Mouse (Mus musculus) small intestine, adult 2 months (tissue): Measurements from ENCODE around the gene Magi1. TPM values are rescaled to one million over a fixed set of nuclear protein-coding genes. Genes with fewer than 3 reads are reported as not detected.

ENCODE experiments used
- H3K27ac ChIP-seq: fragments of 200-500 bp; 2 replicates; pipeline ENCODE4 v1.5.1; 2012; ENCODE audit warnings: low read depth, low read length, control low read depth, inconsistent platforms; ENCODE audit not compliant: insufficient read depth
- H3K27me3 ChIP-seq: fragments of 200-500 bp; 2 replicates; pipeline ENCODE4 v1.6.1; 2012; ENCODE audit warnings: mild to moderate bottlenecking, moderate library complexity, low read length, inconsistent platforms; ENCODE audit not compliant: control insufficient read depth, insufficient read depth
- H3K36me3 ChIP-seq: fragments of 200-500 bp; 2 replicates; pipeline ENCODE4 v1.6.1; 2012; ENCODE audit warnings: mild to moderate bottlenecking, low read length, control low read depth, inconsistent platforms; ENCODE audit not compliant: control insufficient read depth, insufficient read depth
- H3K4me1 ChIP-seq: fragments of 200-500 bp; 2 replicates; pipeline ENCODE4 v1.6.1; 2012; ENCODE audit warnings: low read length, inconsistent platforms, mixed read lengths; ENCODE audit not compliant: control insufficient read depth, insufficient read depth, insufficient read length
- H3K4me3 ChIP-seq: fragments of 200-500 bp; 2 replicates; pipeline ENCODE4 v1.5.1; 2012; ENCODE audit warnings: low read depth, mild to moderate bottlenecking, control low read depth, inconsistent platforms, low read length, moderate library complexity
- CTCF ChIP-seq: fragments of 200-500 bp; IDR thresholded peaks from 2 replicates; pipeline ENCODE4 v1.5.1; 2012; ENCODE audit warnings: low read depth, mild to moderate bottlenecking, control low read depth, inconsistent platforms, low read length, moderate library complexity, mixed read lengths; ENCODE audit not compliant: insufficient replicate concordance, insufficient read length; ENCODE audit errors: extremely low read depth
- POLR2A ChIP-seq: fragments of 200-500 bp; IDR thresholded peaks from 2 replicates; pipeline ENCODE4 v1.6.1; 2012; ENCODE audit warnings: low read depth, mild to moderate bottlenecking, control low read depth, inconsistent platforms, low read length, moderate library complexity
- WGBS: fragments of 180-500 bp; shearing (Covaris S2); methylation state at CpG from one replicate; pipeline ENCODE4 v1.1.7; 2018; 5-methylcytosine and 5-hydroxymethylcytosine counted together
- polyA plus RNA-seq: library from polyadenylated mRNA; depleted of rRNA; stranded (reverse); fragments of >200 nt; gene quantifications from 2 replicates; pipeline ENCODE4 v1.2.3, GENCODE M21; 2012

The Magi1 gene
- polyA plus RNA-seq, 1 experiment, result 7.0 TPM

DNA sequence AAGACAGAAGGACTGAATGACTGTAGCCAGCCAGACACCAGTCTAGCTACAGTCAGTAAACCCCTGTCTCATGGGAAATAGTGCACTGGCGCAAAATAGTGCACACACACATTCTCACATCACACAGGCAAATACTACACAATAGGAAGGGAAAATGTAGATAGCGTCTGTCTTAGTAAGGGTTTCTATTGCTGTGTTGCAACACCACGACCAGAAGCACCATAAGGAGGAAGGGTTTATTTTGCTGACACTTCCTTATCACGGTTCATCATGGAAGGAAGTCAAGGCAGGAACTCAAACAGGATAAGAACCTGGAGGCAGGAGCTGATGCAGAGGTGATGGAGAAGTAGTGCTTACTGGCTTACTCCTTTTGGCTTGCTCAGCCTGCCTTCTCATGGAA is 14.5 kb downstream of the Magi1 start:
- TF ChIP-seq CTCF (no peak), POLR2A (no peak)
- Histone ChIP-seq H3K4me1 (no peaks in the 10 kb centered on the region; the same call in 1 of the 2 replicates), H3K27me3 (no peaks in the 10 kb centered on the region), H3K36me3 (no peaks in the 10 kb centered on the region), H3K27ac (no peak overlapping the region), H3K4me3 (no peak overlapping the region)
- 39% methylated on average over 4 of the region's 4 CpGs for WGBS

DNA sequence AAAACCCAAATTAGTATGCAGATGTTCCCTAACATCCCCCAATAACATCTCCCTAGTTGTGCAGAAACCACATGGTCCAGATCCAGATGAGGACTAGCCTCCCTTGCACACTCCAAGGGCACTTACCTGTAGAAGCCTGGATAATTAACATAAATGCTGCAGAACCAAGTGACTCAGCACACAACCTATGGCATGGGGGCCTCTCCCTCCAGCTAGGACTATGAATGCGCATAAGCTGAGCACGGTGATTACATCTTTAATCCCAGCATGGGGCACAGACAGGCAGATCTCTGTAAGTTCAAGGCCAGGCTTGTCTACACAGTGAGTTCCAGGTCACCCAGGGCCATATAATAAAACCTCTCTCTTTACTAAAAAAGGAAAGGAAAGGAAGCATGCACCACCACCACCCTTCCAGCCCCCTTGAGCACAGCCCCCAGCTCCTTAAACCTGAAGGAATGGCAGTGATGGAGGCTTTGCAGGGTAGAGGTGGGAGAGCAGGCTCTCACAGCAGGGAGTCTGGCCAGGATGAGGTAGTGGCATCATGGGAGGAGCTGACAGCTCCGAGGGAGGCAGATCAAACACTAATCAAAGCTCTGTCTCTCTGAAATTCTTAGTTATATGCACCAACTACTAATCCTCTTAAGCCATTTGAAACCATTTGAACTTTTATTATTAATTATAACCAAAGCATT is 18.3 kb downstream of the Magi1 start:
- TF ChIP-seq POLR2A (no peak), CTCF (no peak)
- Histone ChIP-seq H3K27ac (no peak overlapping the region), H3K27me3 (no peaks in the 10 kb centered on the region), H3K36me3 (no peaks in the 10 kb centered on the region), H3K4me3 (no peak overlapping the region), H3K4me1 (peaks cover 3% of the 10 kb centered on the region)
- 76% methylated on average over 3 of the region's 3 CpGs for WGBS

DNA sequence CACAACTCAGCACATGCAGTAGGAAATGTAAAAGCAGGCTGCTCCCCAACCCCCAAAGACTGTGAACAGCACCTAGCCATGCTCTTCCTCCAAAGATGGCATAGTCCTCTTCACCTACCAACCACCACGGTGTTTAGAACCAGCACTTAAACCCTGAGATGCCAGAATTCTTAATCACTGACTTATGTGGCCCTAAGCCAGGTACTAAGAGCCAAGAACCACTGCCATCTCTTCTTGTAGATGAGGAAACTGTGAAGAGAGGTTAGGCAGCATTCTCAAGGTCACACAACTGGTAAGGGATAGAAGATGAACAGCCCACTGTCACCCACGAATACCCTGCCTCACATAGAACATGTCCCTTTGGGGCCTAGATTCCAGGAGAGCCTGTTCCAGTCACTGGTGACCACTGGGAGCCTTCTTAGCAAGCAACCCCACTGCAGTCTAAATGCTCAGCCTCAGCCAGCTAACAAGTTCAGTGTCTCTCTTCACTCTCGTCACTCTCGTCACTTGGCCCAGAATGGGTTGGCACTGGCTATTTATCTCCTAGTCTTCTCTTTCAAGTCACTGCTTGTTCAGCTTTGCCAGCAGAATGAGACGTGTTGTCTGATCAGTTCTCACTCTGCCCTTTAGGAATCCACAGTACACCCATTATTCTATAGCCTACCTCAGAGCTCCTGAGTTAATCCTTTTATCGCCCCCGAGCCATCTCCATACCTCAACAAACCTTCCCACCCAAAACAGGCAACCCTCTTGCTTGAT is 19.4 kb downstream of the Magi1 start:
- H3K4me1 ChIP-seq, result peaks cover 3% of the 10 kb centered on the region
- no peak overlapping the region for H3K27ac ChIP-seq
- H3K4me3 ChIP-seq, result no peak overlapping the region
- no peaks in the 10 kb centered on the region for H3K27me3 ChIP-seq
- no peak for TF ChIP-seq POLR2A
- no peak for TF ChIP-seq CTCF
- H3K36me3 ChIP-seq, result no peaks in the 10 kb centered on the region
- WGBS, result 66% methylated on average over 7 of the region's 7 CpGs

DNA sequence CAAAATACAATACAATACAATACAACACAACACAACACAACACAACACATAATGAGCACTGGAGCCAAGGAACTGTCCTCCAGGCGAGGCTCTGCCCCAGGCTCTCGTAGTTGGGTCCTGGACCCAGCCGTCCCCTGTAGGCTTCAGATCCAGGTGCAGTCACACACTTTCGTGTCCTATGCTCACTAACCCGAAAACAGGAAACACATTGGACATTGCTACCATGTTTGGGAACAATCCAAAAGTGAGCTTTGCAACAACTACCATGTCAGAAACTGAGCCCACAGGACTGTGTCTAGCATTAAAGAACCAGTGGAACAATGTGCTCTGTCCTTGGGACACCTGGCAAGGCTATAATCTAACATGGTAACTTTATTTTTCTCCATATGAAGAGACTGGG is 22.9 kb downstream of the Magi1 start:
- no peaks in the 10 kb centered on the region for H3K27me3 ChIP-seq
- H3K4me3 ChIP-seq, result no peak overlapping the region
- no peaks in the 10 kb centered on the region for H3K36me3 ChIP-seq
- no peak overlapping the region for H3K27ac ChIP-seq
- H3K4me1 ChIP-seq, result peaks cover 12% of the 10 kb centered on the region
- WGBS, result 83% methylated on average over 5 of the region's 5 CpGs
- no peak for TF ChIP-seq POLR2A
- no peak for TF ChIP-seq CTCF

DNA sequence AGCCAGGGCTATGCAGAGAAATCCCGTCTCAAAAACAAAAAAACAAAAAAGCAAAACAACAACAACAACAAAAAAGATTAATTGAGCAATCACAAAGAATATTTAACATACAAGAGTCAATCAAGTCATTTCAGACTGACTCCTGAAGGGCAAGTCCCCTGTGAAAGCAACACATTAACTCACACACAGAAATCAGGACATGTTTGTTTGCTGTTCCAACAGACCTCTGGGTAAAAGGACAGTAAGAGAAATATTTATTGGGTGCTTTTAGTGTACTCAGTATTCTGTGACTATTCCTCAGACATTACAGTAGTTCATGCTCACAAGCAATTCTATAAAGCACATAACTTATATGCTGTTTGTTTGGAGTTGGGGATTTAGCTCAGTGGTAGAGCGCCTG is 23.7 kb downstream of the Magi1 start:
- H3K27me3 ChIP-seq, result no peaks in the 10 kb centered on the region
- WGBS, result 92% methylated on average over 2 of the region's 2 CpGs
- no peak overlapping the region for H3K27ac ChIP-seq
- no peaks in the 10 kb centered on the region for H3K36me3 ChIP-seq
- TF ChIP-seq POLR2A (no peak), CTCF (no peak)
- H3K4me3 ChIP-seq, result no peak overlapping the region
- H3K4me1 ChIP-seq, result peaks cover 12% of the 10 kb centered on the region

DNA sequence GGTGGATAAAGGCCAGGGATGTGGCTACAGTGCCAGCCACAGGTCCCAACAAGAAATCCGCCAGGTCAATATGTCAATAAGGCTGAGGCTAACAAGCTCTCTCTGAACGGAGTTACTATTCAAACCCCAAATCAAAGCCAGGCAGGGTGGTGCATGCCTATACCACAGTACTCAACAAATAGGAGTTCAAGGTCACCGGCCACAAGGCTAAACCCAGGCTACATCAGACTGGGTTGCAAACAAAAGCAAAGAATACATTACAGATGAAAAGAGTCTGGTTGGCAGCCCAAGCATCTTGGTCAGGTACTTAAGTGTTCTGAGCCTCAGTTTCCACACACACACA is 25.9 kb downstream of the Magi1 start:
- Histone ChIP-seq H3K27me3 (no peaks in the 10 kb centered on the region), H3K36me3 (no peaks in the 10 kb centered on the region), H3K4me3 (no peak overlapping the region), H3K27ac (no peak overlapping the region), H3K4me1 (peaks cover 9% of the 10 kb centered on the region; the same call in 1 of the 2 replicates)
- TF ChIP-seq CTCF (no peak), POLR2A (no peak)
- WGBS, result 70% methylated on average over 3 of the region's 3 CpGs

DNA sequence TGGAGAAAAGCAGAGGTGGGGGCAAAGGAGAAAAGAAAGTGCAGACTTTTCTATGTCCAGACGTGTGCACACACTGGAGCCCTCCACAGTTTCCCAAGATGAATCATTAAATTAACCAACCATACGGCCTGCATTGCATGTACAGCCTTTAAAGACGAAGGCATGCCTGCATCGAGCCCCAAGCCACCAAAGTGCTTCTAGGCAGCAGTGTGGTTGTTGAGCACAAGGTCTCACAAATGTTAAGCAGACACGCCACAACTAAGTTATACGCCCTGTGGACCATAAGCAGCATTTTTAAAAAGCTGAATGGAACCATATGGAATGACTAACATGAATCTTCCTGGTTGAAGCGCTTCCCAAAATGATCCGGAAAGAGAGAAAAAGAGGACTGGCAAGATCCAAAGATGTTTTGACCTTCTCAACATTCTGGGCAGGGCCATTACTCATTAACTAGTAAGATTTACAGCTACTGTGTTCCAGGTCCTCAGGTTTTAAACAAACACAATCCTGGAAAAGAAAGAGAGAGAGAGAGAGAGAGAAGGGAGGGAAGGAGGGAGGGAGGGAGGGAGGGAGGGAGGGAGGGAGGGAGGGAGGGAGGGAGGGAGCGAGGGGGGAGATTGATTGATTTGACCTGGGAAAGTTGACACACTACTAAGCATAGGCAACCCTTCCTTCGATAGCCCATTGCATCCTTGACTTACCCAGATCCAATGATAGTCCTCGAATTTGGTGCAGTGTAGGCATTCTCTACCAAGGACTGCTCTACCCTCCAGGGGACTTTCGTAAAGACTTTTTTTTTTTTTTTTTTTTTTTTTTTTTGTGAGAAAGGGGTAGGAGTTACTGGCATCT is 26.5 kb downstream of the Magi1 start:
- no peaks in the 10 kb centered on the region for H3K36me3 ChIP-seq
- TF ChIP-seq POLR2A (no peak), CTCF (no peak)
- 22% methylated on average over 12 of the region's 12 CpGs for WGBS
- peak overlapping the region; percentile 50 for H3K27ac ChIP-seq
- H3K4me3 ChIP-seq, result no peak overlapping the region
- H3K27me3 ChIP-seq, result no peaks in the 10 kb centered on the region
- H3K4me1 ChIP-seq, result peaks cover 9% of the 10 kb centered on the region; the same call in 1 of the 2 replicates
